Mouse (Mus musculus) neural tube, embryonic 13.5 days (tissue): ENCODE data around the gene Acss2. TPM values are rescaled to one million over a fixed set of nuclear protein-coding genes. Genes with fewer than 3 reads are reported as not detected.

Experiments
- ATAC-seq: fragments of 200-750 bp; cut with Nextera tagmentation; 2 replicates; pipeline ENCODE4 v1.8.0; 2017; ENCODE audit warnings: low read depth, mild to moderate bottlenecking, moderate TSS enrichment, moderate library complexity
- H3K27ac ChIP-seq: fragments of 300-500 bp; sonication (generic); replicated peaks from 2 replicates; pipeline ENCODE4 v1.5.1; 2015; ENCODE audit warnings: moderate library complexity, mild to moderate bottlenecking, inconsistent platforms
- H3K27me3 ChIP-seq: fragments of 300-500 bp; sonication (generic); 2 replicates; pipeline ENCODE4 v1.6.1; 2015; ENCODE audit warnings: mild to moderate bottlenecking, inconsistent platforms
- H3K36me3 ChIP-seq: fragments of 300-500 bp; sonication (generic); 2 replicates; pipeline ENCODE4 v1.6.1; 2015; ENCODE audit warnings: mild to moderate bottlenecking, inconsistent platforms
- H3K4me1 ChIP-seq: fragments of 300-500 bp; sonication (generic); replicated peaks from 2 replicates; pipeline ENCODE4 v1.6.1; 2015; ENCODE audit warnings: inconsistent platforms
- H3K4me2 ChIP-seq: fragments of 300-500 bp; sonication (generic); 2 replicates; pipeline ENCODE4 v1.6.1; 2015; ENCODE audit warnings: inconsistent platforms, mild to moderate bottlenecking, moderate library complexity
- H3K4me3 ChIP-seq: fragments of 300-500 bp; sonication (generic); 2 replicates; pipeline ENCODE4 v1.5.1; 2015; ENCODE audit warnings: mild to moderate bottlenecking, inconsistent platforms
- H3K9ac ChIP-seq: fragments of 300-500 bp; sonication (generic); 2 replicates; pipeline ENCODE4 v1.6.1; 2015; ENCODE audit warnings: moderate library complexity, mild to moderate bottlenecking, inconsistent platforms
- H3K9me3 ChIP-seq: fragments of 300-500 bp; sonication (generic); 2 replicates; pipeline ENCODE4 v1.6.1; 2016; ENCODE audit warnings: inconsistent platforms
- WGBS: fragments of 180-500 bp; shearing (Covaris S2); methylation state at CpG from one replicate; pipeline ENCODE4 v1.1.7; 2015; 5-methylcytosine and 5-hydroxymethylcytosine counted together
- polyA plus RNA-seq: library from polyadenylated mRNA; unstranded; fragments of >200 nt; fragmentation: Nextera tagmentation; extraction: Ambion mirVana; gene quantifications from 2 replicates; pipeline ENCODE4 v1.2.1, GENCODE M21; 2015

Gene Acss2
- 28.3 and 29.8 TPM in 2 replicates for polyA plus RNA-seq

- H3K4me1 ChIP-seq: peaks cover 36% of the 10 kb centered on the region
- H3K4me3 ChIP-seq: peak within 1 kb of the TSS; percentile 73
- H3K27me3 ChIP-seq: no peaks in the 10 kb centered on the region
- H3K36me3 ChIP-seq: no peaks in the 10 kb centered on the region
- peak within 1 kb of the TSS; percentile 75 for H3K9ac ChIP-seq
- ATAC-seq: peak; percentile 98
- H3K4me2 ChIP-seq: peak within 1 kb of the TSS; percentile 80
- H3K27ac ChIP-seq: peak within 1 kb of the TSS; percentile 86
- 3% methylated on average over 70 of the region's 70 CpGs for WGBS
- H3K9me3 ChIP-seq: no peaks in the 10 kb centered on the region
These were observed at the start of gene Acss2, which contains the start of gene Ggt7 for GRCm38 (mm10) chr2:155517455-155518423. TSS of gene Acss2 (plus strand) at chr2:155517948. TSS of gene Ggt7 (minus strand) at chr2:155518237.

GRCm38 (mm10) chr2:155472671-155473569 lies 44.8 kb upstream of the Acss2 start:
- H3K4me1 ChIP-seq: peaks cover 38% of the 10 kb centered on the region
- H3K9ac ChIP-seq: peak overlapping the region; percentile 99
- peak overlapping the region; percentile 87 for H3K4me3 ChIP-seq
- peak overlapping the region; percentile 86 for H3K4me2 ChIP-seq
- peak overlapping the region; percentile 94 for H3K27ac ChIP-seq
- H3K27me3 ChIP-seq: no peaks in the 10 kb centered on the region
- under 1% methylated on average over 46 of the region's 71 CpGs for WGBS
- no peaks in the 10 kb centered on the region for H3K9me3 ChIP-seq
- ATAC-seq: peak; percentile 73
- no peaks in the 10 kb centered on the region for H3K36me3 ChIP-seq

GRCm38 (mm10) chr2:155473570-155474088 lies 44.1 kb upstream of the Acss2 start, which contains the start of gene Ncoa6:
TSS of gene Ncoa6 (minus strand) at chr2:155473894.
- Histone ChIP-seq H3K4me1 (peaks cover 38% of the 10 kb centered on the region), H3K9ac (peak within 1 kb of the TSS; percentile 99), H3K27me3 (no peaks in the 10 kb centered on the region), H3K4me3 (peak within 1 kb of the TSS; percentile 87), H3K27ac (peak within 1 kb of the TSS; percentile 94), H3K4me2 (peak within 1 kb of the TSS; percentile 86), H3K9me3 (no peaks in the 10 kb centered on the region), H3K36me3 (no peaks in the 10 kb centered on the region)
- WGBS: under 1% methylated on average over 41 of the region's 72 CpGs
- ATAC-seq: peak; percentile 87

- Histone ChIP-seq H3K9ac (no peak overlapping the region), H3K4me1 (no peaks in the 10 kb centered on the region), H3K9me3 (0 out of 2 replicates have a peak, but pooled peaks cover 3% of the 10 kb centered on the region), H3K36me3 (no peaks in the 10 kb centered on the region), H3K4me3 (no peak overlapping the region), H3K4me2 (no peak overlapping the region), H3K27ac (no peak overlapping the region), H3K27me3 (no peaks in the 10 kb centered on the region)
- ATAC-seq: no peak; the same call in 1 of the 2 replicates
- WGBS: 44% methylated on average over 3 of the region's 3 CpGs
These were observed 35.7 kb upstream of the Acss2 start for GRCm38 (mm10) chr2:155482021-155482420.

GRCm38 (mm10) chr2:155490998-155491397 lies 26.8 kb upstream of the Acss2 start:
- Histone ChIP-seq H3K4me2 (no peak overlapping the region), H3K4me1 (no peaks in the 10 kb centered on the region), H3K27me3 (no peaks in the 10 kb centered on the region), H3K36me3 (peaks cover 66% of the 10 kb centered on the region), H3K9me3 (no peaks in the 10 kb centered on the region), H3K9ac (no peak overlapping the region), H3K27ac (no peak overlapping the region), H3K4me3 (no peak overlapping the region)
- ATAC-seq: no peak
- 95% methylated on average over 6 of the region's 6 CpGs for WGBS

GRCm38 (mm10) chr2:155502596-155502995 lies 15.2 kb upstream of the Acss2 start:
- peaks cover 72% of the 10 kb centered on the region for H3K36me3 ChIP-seq
- WGBS: 87% methylated on average over 7 of the region's 7 CpGs
- H3K27me3 ChIP-seq: no peaks in the 10 kb centered on the region

GRCm38 (mm10) chr2:155504440-155505355 lies 13.1 kb upstream of the Acss2 start:
- peaks cover 4% of the 10 kb centered on the region; the same call in 1 of the 2 replicates for H3K4me1 ChIP-seq
- no peak for ATAC-seq
- H3K9me3 ChIP-seq: no peaks in the 10 kb centered on the region
- WGBS: 73% methylated on average over 13 of the region's 13 CpGs
- no peak overlapping the region for H3K4me3 ChIP-seq
- no peaks in the 10 kb centered on the region for H3K27me3 ChIP-seq
- H3K27ac ChIP-seq: no peak overlapping the region
- H3K4me2 ChIP-seq: no peak overlapping the region
- no peak overlapping the region for H3K9ac ChIP-seq
- H3K36me3 ChIP-seq: peaks cover 51% of the 10 kb centered on the region

More at GRCm38 (mm10) chr2:155502596-155502995, 15.2 kb upstream of the Acss2 start:
- peaks cover 3% of the 10 kb centered on the region; the same call in 1 of the 2 replicates for H3K4me1 ChIP-seq
- no peak overlapping the region for H3K4me2 ChIP-seq
- H3K9ac ChIP-seq: no peak overlapping the region
- ATAC-seq: no peak
- H3K9me3 ChIP-seq: no peaks in the 10 kb centered on the region
- H3K4me3 ChIP-seq: no peak overlapping the region
- no peak overlapping the region for H3K27ac ChIP-seq

GRCm38 (mm10) chr2:155505811-155506210 lies 11.9 kb upstream of the Acss2 start:
- 91% methylated on average over 9 of the region's 9 CpGs for WGBS
- ATAC-seq: no peak
- peaks cover 40% of the 10 kb centered on the region for H3K36me3 ChIP-seq
- H3K4me1 ChIP-seq: peaks cover 4% of the 10 kb centered on the region; the same call in 1 of the 2 replicates
- no peak overlapping the region for H3K27ac ChIP-seq
- H3K27me3 ChIP-seq: no peaks in the 10 kb centered on the region
- H3K9ac ChIP-seq: no peak overlapping the region
- no peak overlapping the region for H3K4me2 ChIP-seq
- no peak overlapping the region for H3K4me3 ChIP-seq
- H3K9me3 ChIP-seq: no peaks in the 10 kb centered on the region

- 82% methylated on average over 10 of the region's 10 CpGs for WGBS
- no peak for ATAC-seq
These were observed 9.9 kb upstream of the Acss2 start for GRCm38 (mm10) chr2:155507721-155508470.

GRCm38 (mm10) chr2:155512479-155512878 lies 5.3 kb upstream of the Acss2 start:
- H3K9ac ChIP-seq: no peak overlapping the region
- no peak overlapping the region for H3K4me3 ChIP-seq
- peak overlapping the region; percentile 79 for H3K4me2 ChIP-seq
- H3K27ac ChIP-seq: no peak overlapping the region
- 55% methylated on average over 4 of the region's 4 CpGs for WGBS
- ATAC-seq: no peak
- no peaks in the 10 kb centered on the region for H3K36me3 ChIP-seq
- no peaks in the 10 kb centered on the region for H3K27me3 ChIP-seq
- peaks cover 39% of the 10 kb centered on the region for H3K4me1 ChIP-seq
- H3K9me3 ChIP-seq: no peaks in the 10 kb centered on the region

More at GRCm38 (mm10) chr2:155507721-155508470, 9.9 kb upstream of the Acss2 start:
- Histone ChIP-seq H3K4me2 (no peak overlapping the region), H3K9me3 (no peaks in the 10 kb centered on the region), H3K36me3 (peaks cover 24% of the 10 kb centered on the region), H3K27ac (no peak overlapping the region), H3K9ac (no peak overlapping the region), H3K4me1 (peaks cover 14% of the 10 kb centered on the region), H3K4me3 (no peak overlapping the region), H3K27me3 (no peaks in the 10 kb centered on the region)
